Mouse (Mus musculus) thymus, postnatal 10 days (tissue): ENCODE data around the gene Cars.
"Not testable (repeated sequence)": the region's sequence is repeated elsewhere in the genome, so short reads cannot be mapped to it uniquely, and the experiment has no call there.

Experiments
- DNase-seq, 2 experiments: peaks; one replicate each; pipeline ENCODE4 v3.0.0; 2021; ENCODE audit warnings: low spot score in 2 of 2

Gene Cars

GRCm38 (mm10) chr7:143599428-143600230, at the start of gene Cars:
Gene Cars, minus strand, starts transcription at chr7:143600090.
- DNase-seq, result peak; percentile 94 to 95

DNA sequence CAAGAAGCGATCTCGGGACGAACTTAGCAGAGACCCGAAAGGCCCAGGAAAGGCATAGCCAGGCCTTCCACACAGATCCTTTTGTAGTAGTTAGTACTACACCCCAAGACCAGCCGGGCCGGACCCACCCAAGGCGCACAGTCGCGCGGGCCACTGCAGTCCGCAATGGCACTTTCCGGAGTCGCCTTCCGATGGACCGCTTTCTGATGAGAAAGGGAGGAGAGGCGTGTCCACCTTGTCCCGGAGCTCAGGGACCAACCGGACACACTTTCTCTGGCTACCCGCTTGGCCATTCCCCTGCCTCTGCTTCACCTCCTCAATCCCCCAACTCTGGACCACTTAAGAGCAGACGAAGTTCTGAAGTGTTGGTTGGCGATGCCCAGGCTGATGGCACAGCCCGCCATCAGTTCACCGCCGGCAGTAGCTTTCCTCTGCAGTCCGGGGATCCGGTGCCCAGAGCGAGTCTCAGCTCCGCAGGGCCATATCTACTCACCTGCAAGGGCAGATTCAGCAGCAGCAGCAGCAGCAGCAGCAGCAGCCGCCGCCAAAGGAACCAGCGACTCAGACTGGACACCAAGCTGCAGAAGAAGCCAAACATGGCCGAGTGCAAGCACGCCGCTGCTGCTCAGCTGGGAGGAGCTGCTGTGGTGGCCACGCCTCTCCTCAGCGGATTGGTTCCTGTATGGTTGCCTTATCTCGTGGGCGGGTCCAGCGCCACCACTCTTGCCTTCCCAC, 49.3 kb upstream of the Cars start, which contains the start of gene Tnfrsf22:
Tnfrsf22 (minus strand) TSS at position 628 of the 735 bp plus-strand sequence.
- DNase-seq, result peak; percentile 48 to 65

DNA sequence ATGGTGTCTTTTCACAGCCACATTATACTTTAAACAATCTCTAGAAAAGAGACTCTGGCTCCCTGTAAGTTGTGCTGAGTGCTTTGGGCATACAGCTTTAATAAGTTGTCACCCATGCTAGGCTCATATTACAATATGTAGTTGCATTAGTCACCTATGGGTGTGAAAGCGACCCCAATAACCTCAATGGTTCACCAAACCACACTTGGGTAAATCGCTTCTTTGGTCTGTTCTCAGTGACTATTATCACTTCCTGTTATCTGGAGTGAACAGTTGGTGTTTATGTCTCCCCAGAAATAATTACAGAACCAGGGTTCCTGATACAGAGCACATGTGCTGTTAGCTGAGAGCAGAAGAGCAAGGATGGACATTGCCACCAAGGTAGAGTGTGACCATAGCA, 44.1 kb upstream of the Cars start:
- not testable (repeated sequence) for DNase-seq

GRCm38 (mm10) chr7:143636674-143637073, 36.8 kb upstream of the Cars start:
- no peak for DNase-seq

DNA sequence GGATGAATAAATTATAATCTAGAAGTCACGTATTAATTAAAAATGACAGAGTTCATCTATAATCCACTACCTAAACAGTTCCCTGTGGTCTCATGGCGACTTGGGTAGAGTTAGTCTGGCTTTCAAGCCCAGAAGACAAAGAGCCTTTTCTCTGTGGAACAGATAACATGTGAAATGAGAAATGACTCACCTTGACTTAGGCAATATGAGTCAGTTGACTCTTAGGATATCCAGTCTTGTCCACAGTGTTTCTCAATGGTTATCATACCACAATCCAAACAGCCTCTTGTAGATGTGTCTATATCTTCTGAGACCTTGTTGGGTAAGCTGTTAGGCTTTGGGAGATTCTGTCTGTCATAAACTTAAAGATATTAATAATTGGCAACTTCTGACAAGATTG, 31.6 kb upstream of the Cars start:
- DNase-seq, result no peak

GRCm38 (mm10) chr7:143629501-143629900, 29.6 kb upstream of the Cars start:
- no peak for DNase-seq

DNA sequence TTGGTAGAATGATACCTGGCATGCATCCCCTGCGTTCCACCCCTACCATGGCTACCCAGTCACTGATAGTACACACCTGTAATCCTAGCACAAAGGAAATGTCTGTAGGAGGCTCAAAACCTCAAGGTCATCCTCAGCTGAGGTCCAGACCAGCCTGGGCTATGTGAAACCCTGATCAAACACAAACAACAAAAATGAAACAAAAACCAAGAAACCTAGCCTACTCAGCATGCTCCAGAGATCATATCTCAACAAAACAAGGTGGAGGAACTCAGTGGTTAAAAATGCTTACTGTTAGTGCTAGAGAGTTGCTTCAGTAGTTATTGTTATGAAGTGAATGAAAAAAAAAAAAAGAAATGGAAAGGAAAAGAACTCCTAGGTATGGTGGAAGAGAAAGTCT, 28.6 kb upstream of the Cars start, which contains the start of gene Tnfrsf26:
Tnfrsf26 (minus strand) TSS at position 183 of the 400 bp plus-strand sequence.
- no peak for DNase-seq

- peak in 1 of 2 experiments; percentile 19 for DNase-seq
These were observed 27.8 kb upstream of the Cars start for GRCm38 (mm10) chr7:143627555-143628286.

DNA sequence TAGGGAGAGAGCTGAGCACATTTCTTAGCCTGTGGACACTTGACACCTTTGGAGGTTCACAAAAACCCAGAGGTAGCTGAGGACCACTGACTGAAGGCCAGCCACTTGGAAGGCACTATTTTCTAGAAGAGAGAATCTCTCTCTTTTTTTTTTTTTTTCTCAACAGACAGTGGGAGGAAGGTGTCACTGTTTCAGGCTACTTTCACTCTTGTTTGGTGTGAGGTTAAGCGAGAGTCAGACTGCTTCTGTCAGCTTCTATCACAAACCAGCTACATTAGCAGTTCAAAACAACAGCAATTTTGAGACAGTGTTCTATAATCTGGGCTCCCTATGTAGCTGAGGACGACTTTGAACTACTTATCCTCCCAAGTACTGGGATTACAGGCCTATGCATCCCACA, 26.3 kb upstream of the Cars start:
- no peak for DNase-seq

GRCm38 (mm10) chr7:143625151-143625550, 25.3 kb upstream of the Cars start:
- no peak for DNase-seq

- DNase-seq, result no peak
These were observed 24.7 kb upstream of the Cars start for GRCm38 (mm10) chr7:143624561-143624960.

DNA sequence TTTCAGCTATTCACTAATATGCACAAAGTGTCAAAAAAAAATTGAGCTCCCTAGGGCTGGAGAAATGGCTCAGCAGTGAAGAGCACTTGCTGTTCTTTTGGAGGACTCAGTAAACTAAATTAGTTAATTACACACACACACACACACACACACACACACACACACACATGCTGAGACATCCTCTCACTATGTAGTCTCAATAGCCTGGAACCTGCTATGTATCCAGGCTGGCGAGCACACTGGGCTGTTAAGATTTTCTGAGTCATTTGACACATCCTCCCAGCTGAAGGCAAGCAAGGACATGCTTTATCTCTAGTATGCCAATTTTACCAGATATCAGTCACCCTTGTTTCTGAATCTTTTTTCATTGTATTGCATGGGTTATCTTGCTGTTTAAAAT, 21.1 kb upstream of the Cars start:
- no peak for DNase-seq

GRCm38 (mm10) chr7:143614404-143615135, 14.7 kb upstream of the Cars start:
- DNase-seq, result no peak

DNA sequence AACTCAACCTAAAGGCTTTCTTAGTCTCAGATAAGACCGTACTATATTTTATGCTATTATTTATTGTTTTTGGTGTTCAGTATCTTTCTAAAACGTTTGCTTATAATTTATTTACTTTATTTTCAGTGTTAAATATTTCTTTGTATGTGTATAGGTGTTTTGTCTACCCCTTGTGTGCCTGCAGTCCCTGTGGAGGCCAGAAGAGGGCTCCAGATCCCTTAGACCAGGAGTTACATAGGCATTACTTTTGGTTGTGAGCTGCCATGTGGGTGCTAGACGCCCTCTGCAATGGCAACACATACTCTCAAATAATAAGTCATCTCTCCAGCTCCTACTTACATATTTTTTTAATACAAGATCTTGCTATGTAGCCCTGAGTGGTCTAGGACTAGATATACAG, 12.3 kb upstream of the Cars start:
- no peak for DNase-seq

DNA sequence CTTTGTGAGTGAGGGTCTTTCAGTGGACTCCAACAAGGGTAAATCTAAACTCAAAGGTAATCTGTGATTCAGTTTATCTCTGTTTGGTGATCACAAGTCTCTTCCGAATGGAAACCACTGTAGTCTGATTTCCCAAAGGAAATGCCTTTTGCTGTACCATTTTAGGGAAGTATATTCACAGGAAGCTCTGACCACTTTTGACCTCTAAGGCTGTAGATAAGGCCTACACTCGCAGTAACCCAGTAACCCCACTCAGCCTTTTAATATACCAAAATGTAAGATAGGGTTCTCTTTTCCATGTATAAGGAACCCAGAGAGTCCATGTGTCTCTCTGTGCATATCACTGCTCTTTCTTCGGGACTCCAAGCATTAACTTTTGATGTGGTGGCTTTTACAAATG, 5.4 kb upstream of the Cars start:
- no peak for DNase-seq

DNA sequence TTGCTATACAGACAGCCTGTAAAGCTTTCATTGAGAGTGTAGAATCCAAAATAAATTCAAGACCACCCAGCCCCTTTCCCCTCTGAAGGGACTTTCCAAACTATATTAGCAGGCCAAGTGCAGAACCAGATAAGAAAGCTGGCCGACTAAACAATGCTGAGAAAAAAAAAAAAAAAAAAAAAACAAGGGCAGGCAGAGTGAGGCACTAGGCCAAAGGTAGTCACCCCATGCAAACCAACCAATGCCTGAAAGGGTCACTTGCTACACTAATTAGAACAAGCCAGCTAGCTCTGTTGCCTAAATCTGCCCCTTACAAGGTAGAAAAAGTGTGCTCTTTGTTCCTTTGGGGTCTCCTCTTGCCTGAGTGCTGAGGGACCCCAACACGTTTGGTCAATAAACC, 5.0 kb upstream of the Cars start:
- DNase-seq, result no peak

DNA sequence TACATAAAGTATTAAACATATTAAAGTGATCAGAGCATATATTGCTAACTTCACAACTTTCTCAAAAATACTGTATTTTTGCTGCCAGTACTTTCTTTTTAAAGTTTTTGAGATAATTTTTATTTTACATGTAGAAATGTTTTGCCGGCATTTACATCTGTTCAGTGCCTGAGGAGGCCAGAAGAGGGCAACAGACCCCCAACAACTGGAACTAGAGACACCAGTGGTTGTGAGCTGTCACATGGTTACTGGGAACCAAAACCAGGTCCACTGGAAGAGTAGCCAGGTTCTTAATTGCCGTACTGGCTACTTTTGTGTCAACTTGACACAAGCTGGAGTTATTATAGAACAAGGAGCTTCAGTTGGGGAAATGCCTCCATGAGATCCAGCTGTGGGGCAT, 1.8 kb upstream of the Cars start:
- no peak for DNase-seq

DNA sequence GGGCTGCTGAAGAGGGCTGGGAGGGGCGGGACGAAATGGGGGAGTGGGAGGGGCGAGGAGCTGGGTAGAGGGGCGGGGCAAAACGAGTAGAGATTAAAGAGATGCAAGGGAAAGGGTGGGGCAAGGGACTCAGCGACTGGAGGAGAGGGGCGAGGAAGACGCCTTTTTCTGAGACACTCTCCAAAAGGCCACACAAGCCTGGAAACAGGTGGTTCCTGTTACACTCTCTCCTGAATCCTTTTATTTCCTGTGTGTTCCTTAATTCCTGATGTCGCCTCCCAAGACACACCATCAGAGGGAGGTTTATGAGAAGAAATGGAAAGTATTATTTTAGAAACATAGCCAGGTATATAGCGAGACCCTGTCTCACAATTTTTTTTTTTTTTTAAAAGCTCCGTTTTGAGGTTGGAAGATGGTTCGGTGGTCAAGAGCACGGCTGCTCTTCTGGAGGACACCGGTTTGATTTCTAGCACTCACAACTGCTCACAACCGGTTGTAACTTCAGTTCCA, 396 bp upstream of the Cars start:
- no peak for DNase-seq

- no peak for DNase-seq
These were observed 5.0 kb downstream of the Cars start for GRCm38 (mm10) chr7:143594865-143595264.

DNA sequence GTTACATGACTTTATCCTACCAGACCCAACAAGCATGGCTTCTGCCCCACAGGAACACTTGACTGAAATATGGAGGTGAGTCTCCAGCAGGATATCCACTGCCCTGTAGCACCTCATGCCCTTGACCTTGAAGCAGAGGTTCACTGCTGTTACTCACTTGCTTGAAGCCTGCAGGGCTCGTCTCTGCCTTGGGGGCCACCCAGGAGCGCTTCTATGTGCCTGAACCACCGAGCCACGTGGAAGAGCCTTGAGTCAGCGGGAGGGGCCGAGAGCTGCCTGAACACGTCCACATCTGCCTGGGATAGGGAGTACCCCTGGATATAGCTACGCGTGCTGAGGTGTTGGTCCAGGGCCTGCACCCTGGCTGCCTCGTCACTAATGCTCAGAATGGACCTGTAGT, 7.6 kb downstream of the Cars start:
- no peak for DNase-seq

DNA sequence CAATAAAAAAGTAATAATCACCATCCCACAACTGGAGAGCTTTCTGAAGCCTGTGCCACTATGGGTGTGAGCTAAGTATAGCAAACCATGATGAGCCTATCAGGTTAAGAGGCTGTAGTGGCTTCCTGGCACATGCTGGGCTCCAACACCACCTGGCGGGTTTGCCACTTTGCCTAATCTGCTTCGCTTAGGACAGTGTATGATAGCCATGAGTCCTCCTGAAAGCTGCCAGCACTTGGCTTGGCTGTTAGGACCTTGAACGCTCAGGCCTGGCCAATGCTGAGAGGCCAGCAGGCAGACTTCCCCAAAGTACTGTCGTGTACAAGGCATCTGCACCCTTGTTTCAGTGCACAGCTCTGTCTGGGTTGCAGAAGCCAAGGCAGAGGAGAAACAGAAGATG, 11.9 kb downstream of the Cars start:
- DNase-seq, result no peak
